Mouse (Mus musculus): ENCODE data around the gene Hist1h2ad.

- TF ChIP-seq CTCF (IDR thresholded peaks at IDR 0.05) (no peak), EP300 (IDR thresholded peaks at IDR 0.05) (no peak)
Measured at GRCm38 (mm10) chr13:23611638-23612037, 37.5 kb downstream of the Hist1h2ad start.

Measured in lung, postnatal 0 days (tissue).